Mouse (Mus musculus): Measurements from ENCODE around the gene Magi1.
"Not testable (repeated sequence)": the region's sequence is repeated elsewhere in the genome, so short reads cannot be mapped to it uniquely, and the experiment has no call there.

Gene Magi1

GRCm38 (mm10) chr6:94064832-94065231 lies 218.9 kb downstream of the Magi1 start:
- no peak for DNase-seq (ENCODE audit: low read depth, low spot score)

GRCm38 (mm10) chr6:94063542-94063941 lies 220.2 kb downstream of the Magi1 start:
- no peak for DNase-seq (ENCODE audit: low read depth, low spot score)

GRCm38 (mm10) chr6:94061424-94061980 lies 222.2 kb downstream of the Magi1 start:
- no peak for DNase-seq (ENCODE audit: low read depth, low spot score)

- no peak for DNase-seq (ENCODE audit: low read depth, low spot score)
These were observed 223.0 kb downstream of the Magi1 start for GRCm38 (mm10) chr6:94060621-94061213.

- no peak for DNase-seq (ENCODE audit: low read depth, low spot score)
These were observed 224.6 kb downstream of the Magi1 start for GRCm38 (mm10) chr6:94059090-94059489.

GRCm38 (mm10) chr6:94053920-94054319 lies 229.8 kb downstream of the Magi1 start:
- no peak for DNase-seq (ENCODE audit: low read depth, low spot score)

GRCm38 (mm10) chr6:94045180-94045579 lies 238.5 kb downstream of the Magi1 start:
- DNase-seq (ENCODE audit: low read depth, low spot score), result no peak

GRCm38 (mm10) chr6:94043461-94043860 lies 240.3 kb downstream of the Magi1 start:
- DNase-seq (ENCODE audit: low read depth, low spot score), result no peak

GRCm38 (mm10) chr6:94040093-94040492 lies 243.6 kb downstream of the Magi1 start:
- DNase-seq (ENCODE audit: low read depth, low spot score), result no peak

GRCm38 (mm10) chr6:94038897-94039296 lies 244.8 kb downstream of the Magi1 start:
- no peak for DNase-seq (ENCODE audit: low read depth, low spot score)

- no peak for DNase-seq (ENCODE audit: low read depth, low spot score)
These were observed 247.2 kb downstream of the Magi1 start for GRCm38 (mm10) chr6:94036554-94036953.

- no peak for DNase-seq (ENCODE audit: low read depth, low spot score)
These were observed 257.4 kb downstream of the Magi1 start for GRCm38 (mm10) chr6:94026361-94026760.

- no peak for DNase-seq (ENCODE audit: low read depth, low spot score)
These were observed 261.3 kb downstream of the Magi1 start for GRCm38 (mm10) chr6:94022437-94022836.

GRCm38 (mm10) chr6:94021239-94021962 lies 262.3 kb downstream of the Magi1 start:
- no peak for DNase-seq (ENCODE audit: low read depth, low spot score)

GRCm38 (mm10) chr6:94020566-94020965 lies 263.2 kb downstream of the Magi1 start:
- no peak for DNase-seq (ENCODE audit: low read depth, low spot score)

GRCm38 (mm10) chr6:94019935-94020334 lies 263.8 kb downstream of the Magi1 start:
- no peak for DNase-seq (ENCODE audit: low read depth, low spot score)

- DNase-seq (ENCODE audit: low read depth, low spot score), result no peak
These were observed 270.0 kb downstream of the Magi1 start for GRCm38 (mm10) chr6:94013761-94014160.

- no peak for DNase-seq (ENCODE audit: low read depth, low spot score)
These were observed 271.8 kb downstream of the Magi1 start for GRCm38 (mm10) chr6:94011947-94012346.

GRCm38 (mm10) chr6:94011521-94011920 lies 272.2 kb downstream of the Magi1 start:
- DNase-seq (ENCODE audit: low read depth, low spot score), result no peak

- DNase-seq (ENCODE audit: low read depth, low spot score), result no peak
These were observed 275.1 kb downstream of the Magi1 start for GRCm38 (mm10) chr6:94008577-94008976.

GRCm38 (mm10) chr6:94003586-94003985 lies 280.1 kb downstream of the Magi1 start:
- not testable (repeated sequence) for DNase-seq (ENCODE audit: low read depth, low spot score)

- no peak for DNase-seq (ENCODE audit: low read depth, low spot score)
These were observed 286.8 kb downstream of the Magi1 start for GRCm38 (mm10) chr6:93996841-93997485.

GRCm38 (mm10) chr6:93987561-93987960 lies 296.2 kb downstream of the Magi1 start:
- DNase-seq (ENCODE audit: low read depth, low spot score), result no peak

Data from CD4-positive, CD25-positive, alpha-beta regulatory T cell, adult 2 months (primary cell).